Mouse (Mus musculus) embryonic facial prominence, embryonic 14.5 days (tissue): ENCODE results near the gene Pcif1. TPM values are rescaled to one million over a fixed set of nuclear protein-coding genes. Genes with fewer than 3 reads are reported as not detected.
"Not testable (repeated sequence)": the region's sequence is repeated elsewhere in the genome, so short reads cannot be mapped to it uniquely, and the experiment has no call there.

Experiments
- ATAC-seq: fragments of 200-750 bp; cut with Nextera tagmentation; 2 replicates; pipeline ENCODE4 v1.8.0; 2017; ENCODE audit warnings: low read depth, moderate number of reproducible peaks, moderate TSS enrichment
- DNase-seq: peaks from one replicate; pipeline ENCODE4 v3.0.0-alpha.2; 2015; ENCODE audit warnings: low spot score
- H3K27ac ChIP-seq: fragments of 300-500 bp; sonication (generic); replicated peaks from 2 replicates; pipeline ENCODE4 v1.5.1; 2014; ENCODE audit warnings: low read depth, mild to moderate bottlenecking, low read length, moderate library complexity
- H3K27me3 ChIP-seq: fragments of 300-500 bp; sonication (generic); replicated peaks from 2 replicates; pipeline ENCODE4 v1.6.1; 2014; ENCODE audit warnings: low read length; ENCODE audit not compliant: control insufficient read depth, insufficient read depth
- H3K36me3 ChIP-seq: fragments of 300-500 bp; sonication (generic); 2 replicates; pipeline ENCODE4 v1.6.1; 2014; ENCODE audit warnings: low read length, mixed read lengths; ENCODE audit not compliant: control insufficient read depth, insufficient read depth
- H3K4me1 ChIP-seq: fragments of 300-500 bp; sonication (generic); 2 replicates; pipeline ENCODE4 v1.6.1; 2014; ENCODE audit warnings: antibody characterized with exemption, low read length; ENCODE audit not compliant: control insufficient read depth, insufficient read depth
- H3K4me2 ChIP-seq: fragments of 300-500 bp; sonication (generic); 2 replicates; pipeline ENCODE4 v1.6.1; 2014; ENCODE audit warnings: low read depth, mild to moderate bottlenecking, low read length, moderate library complexity, mixed read lengths
- H3K4me3 ChIP-seq: fragments of 300-500 bp; sonication (generic); 2 replicates; pipeline ENCODE4 v1.5.1; 2014; ENCODE audit warnings: low read depth, mild to moderate bottlenecking, low read length
- H3K9ac ChIP-seq: fragments of 300-500 bp; sonication (generic); 2 replicates; pipeline ENCODE4 v1.6.1; 2014; ENCODE audit warnings: low read depth, mild to moderate bottlenecking, low read length, moderate library complexity, mixed read lengths
- H3K9me3 ChIP-seq: fragments of 300-500 bp; sonication (generic); 2 replicates; pipeline ENCODE4 v1.6.1; 2016; ENCODE audit warnings: low read length; ENCODE audit not compliant: control insufficient read depth
- WGBS: fragments of 180-500 bp; shearing (Covaris S2); extraction: QIAGEN DNeasy Blood & Tissue Kit; methylation state at CpG from one replicate; pipeline ENCODE4 v1.1.7; 2014; 5-methylcytosine and 5-hydroxymethylcytosine counted together
- polyA plus RNA-seq: library from polyadenylated mRNA; unstranded; fragments of >200 nt; fragmentation: Nextera tagmentation; extraction: Ambion mirVana; gene quantifications from 2 replicates; pipeline ENCODE4 v1.2.1, GENCODE M21; 2014

Pcif1 gene
- polyA plus RNA-seq, 1 experiment from 2014 or later, result 56.9 TPM

- WGBS, result 27% methylated on average over 1 of the region's 1 CpGs
- Histone ChIP-seq H3K36me3 (0 out of 2 replicates have a peak, but pooled peaks cover 4% of the 10 kb centered on the region), H3K27me3 (no peaks in the 10 kb centered on the region), H3K9ac (no peak overlapping the region), H3K27ac (peak overlapping the region; percentile 68), H3K4me2 (0 out of 2 replicates have a peak overlapping the region, but pooled peaks have one; percentile 15), H3K4me3 (no peak overlapping the region), H3K9me3 (no peaks in the 10 kb centered on the region), H3K4me1 (peaks cover 11% of the 10 kb centered on the region; the same call in 1 of the 2 replicates)
- peak; percentile 76 for DNase-seq
- peak; percentile 10; the same call in 1 of the 2 replicates for ATAC-seq
Measured at GRCm38 (mm10) chr2:164874239-164874769, 4.8 kb upstream of the Pcif1 start.

- H3K4me1 ChIP-seq, result peaks cover 14% of the 10 kb centered on the region
- not testable (repeated sequence) for H3K9me3 ChIP-seq, H3K9ac ChIP-seq, H3K4me2 ChIP-seq, H3K27me3 ChIP-seq, H3K27ac ChIP-seq, H3K36me3 ChIP-seq, ATAC-seq, DNase-seq, H3K4me3 ChIP-seq
- WGBS, result 38% methylated on average over 2 of the region's 2 CpGs
Measured at GRCm38 (mm10) chr2:164875648-164876047, 3.5 kb upstream of the Pcif1 start.

- not testable (repeated sequence) for H3K27ac ChIP-seq, H3K9ac ChIP-seq, H3K36me3 ChIP-seq, ATAC-seq, H3K9me3 ChIP-seq, H3K27me3 ChIP-seq, DNase-seq
- Histone ChIP-seq H3K4me2 (peak overlapping the region; percentile 94; the same call in 1 of the 2 replicates), H3K4me3 (peak overlapping the region; percentile 87), H3K4me1 (peaks cover 16% of the 10 kb centered on the region)
- 78% methylated on average over 11 of the region's 11 CpGs for WGBS
Measured at GRCm38 (mm10) chr2:164877376-164878215, 1.5 kb upstream of the Pcif1 start.

- peak overlapping the region; percentile 87 for H3K4me3 ChIP-seq
- DNase-seq (peak; percentile 73), ATAC-seq (peak; percentile 20; the same call in 1 of the 2 replicates)
- peaks cover 15% of the 10 kb centered on the region; the same call in 1 of the 2 replicates for H3K36me3 ChIP-seq
- 2% methylated on average over 27 of the region's 28 CpGs for WGBS
- peak overlapping the region; percentile 94 for H3K4me2 ChIP-seq
- H3K4me1 ChIP-seq, result peaks cover 16% of the 10 kb centered on the region
- peak overlapping the region; percentile 100 for H3K27ac ChIP-seq
- no peaks in the 10 kb centered on the region for H3K9me3 ChIP-seq
- H3K9ac ChIP-seq, result peak overlapping the region; percentile 100
- H3K27me3 ChIP-seq, result no peaks in the 10 kb centered on the region
Measured at GRCm38 (mm10) chr2:164878509-164879227, 436 bp upstream of the Pcif1 start.

GRCm38 (mm10) chr2:164879568-164880277 is 619 bp downstream of the Pcif1 start:
- ATAC-seq (peak; percentile 87), DNase-seq (peak; percentile 98)
- Histone ChIP-seq H3K36me3 (peaks cover 25% of the 10 kb centered on the region), H3K27me3 (no peaks in the 10 kb centered on the region), H3K4me2 (peak overlapping the region; percentile 94), H3K4me1 (peaks cover 12% of the 10 kb centered on the region), H3K4me3 (peak overlapping the region; percentile 87), H3K9me3 (no peaks in the 10 kb centered on the region), H3K9ac (peak overlapping the region; percentile 100), H3K27ac (peak overlapping the region; percentile 100)
- WGBS, result under 1% methylated on average over 28 of the region's 72 CpGs

- Histone ChIP-seq H3K9ac (no peak overlapping the region), H3K9me3 (no peaks in the 10 kb centered on the region), H3K27me3 (no peaks in the 10 kb centered on the region), H3K36me3 (peaks cover 47% of the 10 kb centered on the region), H3K27ac (no peak overlapping the region), H3K4me1 (peaks cover 11% of the 10 kb centered on the region), H3K4me3 (no peak overlapping the region), H3K4me2 (no peak overlapping the region)
- ATAC-seq, result no peak
- WGBS, result 63% methylated on average over 9 of the region's 9 CpGs
- no peak for DNase-seq
Measured at GRCm38 (mm10) chr2:164882619-164883018, 3.5 kb downstream of the Pcif1 start.

GRCm38 (mm10) chr2:164885788-164886187 is 6.7 kb downstream of the Pcif1 start:
- Histone ChIP-seq H3K4me1 (peaks cover under 1% of the 10 kb centered on the region), H3K9me3 (no peaks in the 10 kb centered on the region), H3K36me3 (peaks cover 79% of the 10 kb centered on the region), H3K4me2 (no peak overlapping the region), H3K9ac (no peak overlapping the region), H3K4me3 (no peak overlapping the region), H3K27ac (0 out of 2 replicates have a peak overlapping the region, but pooled peaks have one; percentile 28), H3K27me3 (no peaks in the 10 kb centered on the region)
- ATAC-seq (no peak), DNase-seq (peak; percentile 71)
- 72% methylated on average over 7 of the region's 7 CpGs for WGBS

- Histone ChIP-seq H3K9me3 (no peaks in the 10 kb centered on the region), H3K9ac (no peak overlapping the region), H3K27ac (no peak overlapping the region), H3K4me3 (no peak overlapping the region), H3K4me2 (no peak overlapping the region), H3K4me1 (no peaks in the 10 kb centered on the region), H3K36me3 (peaks cover 87% of the 10 kb centered on the region), H3K27me3 (no peaks in the 10 kb centered on the region)
- WGBS, result 89% methylated on average over 10 of the region's 10 CpGs
- DNase-seq (no peak), ATAC-seq (no peak)
Measured at GRCm38 (mm10) chr2:164886617-164887016, 7.5 kb downstream of the Pcif1 start.
